Mouse (Mus musculus): ENCODE data around the gene Gm20388. TPM values are rescaled to one million over a fixed set of nuclear protein-coding genes. Genes with fewer than 3 reads are reported as not detected.
A peak's percentile ranks its signal among the peaks of the same experiment; 100 is the strongest.
"Not testable (repeated sequence)": the region's sequence is repeated elsewhere in the genome, so short reads cannot be mapped to it uniquely, and the experiment has no call there.

Gm20388 gene
- polyA plus RNA-seq, 1 experiment from 2014 or later: not detected

DNA sequence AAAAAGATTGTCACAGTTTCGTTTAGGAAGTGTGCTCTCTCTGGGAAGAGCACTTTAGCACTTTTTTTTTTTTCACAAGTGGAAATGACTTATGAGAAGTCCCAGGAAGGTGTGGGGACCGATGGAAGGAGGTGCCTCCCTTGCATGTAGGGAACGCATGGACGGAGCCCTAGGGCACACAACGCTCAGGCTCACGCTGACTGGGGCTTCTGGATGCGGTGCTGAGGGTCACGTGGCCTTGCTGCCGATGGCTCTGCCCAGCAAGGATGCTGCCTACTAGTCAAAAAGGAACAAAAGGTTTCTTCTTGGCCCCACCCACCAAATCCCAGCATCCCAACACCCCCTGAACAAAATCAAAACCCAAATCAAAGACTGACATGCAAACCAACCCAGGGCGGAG is 2718.7 kb downstream of the Gm20388 start:
- H3K9ac ChIP-seq: 0 out of 2 replicates have a peak overlapping the region, but pooled peaks have one; percentile 27
- no peaks in the 10 kb centered on the region for H3K9me3 ChIP-seq
- ATAC-seq (ENCODE audit: insufficient number of reproducible peaks, insufficient read depth, low FRiP score, low TSS enrichment, low read depth): no peak
- H3K4me1 ChIP-seq: peaks cover 17% of the 10 kb centered on the region
- H3K4me2 ChIP-seq: no peak overlapping the region
- H3K27ac ChIP-seq: no peak overlapping the region
- H3K36me3 ChIP-seq: peaks cover 17% of the 10 kb centered on the region
- H3K27me3 ChIP-seq: peaks cover 12% of the 10 kb centered on the region
- 22% methylated on average over 10 of the region's 10 CpGs for WGBS
- H3K4me3 ChIP-seq: no peak overlapping the region

DNA sequence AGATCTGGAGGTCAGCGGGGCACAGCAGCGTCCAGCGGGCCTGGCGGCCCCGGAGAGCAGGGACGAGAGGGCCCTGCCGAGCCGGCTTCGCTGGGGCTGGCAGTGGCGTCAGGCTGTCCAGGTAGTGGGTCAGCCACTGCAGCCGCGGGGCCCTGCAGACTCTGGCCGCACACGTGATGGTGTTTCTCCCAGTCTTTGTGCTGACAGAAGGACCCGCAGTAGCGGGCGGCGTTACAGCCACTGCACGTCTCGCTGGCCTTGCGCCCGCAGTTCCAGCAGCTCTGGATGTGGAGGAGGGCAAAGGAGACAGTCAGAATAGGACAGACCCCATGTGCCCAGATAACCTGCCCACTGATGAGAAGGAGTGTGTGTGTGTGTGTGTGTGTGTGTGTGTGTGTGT is 2720.1 kb downstream of the Gm20388 start:
- Histone ChIP-seq H3K4me2 (peak overlapping the region; percentile 49), H3K4me3 (peak overlapping the region; percentile 24), H3K4me1 (peaks cover 14% of the 10 kb centered on the region), H3K27ac (no peak overlapping the region), H3K9ac (peak overlapping the region; percentile 56; the same call in 1 of the 2 replicates), H3K9me3 (no peaks in the 10 kb centered on the region), H3K27me3 (peaks cover 12% of the 10 kb centered on the region), H3K36me3 (peaks cover 21% of the 10 kb centered on the region)
- no peak for ATAC-seq (ENCODE audit: insufficient number of reproducible peaks, insufficient read depth, low FRiP score, low TSS enrichment, low read depth)
- 49% methylated on average over 22 of the region's 22 CpGs for WGBS

DNA sequence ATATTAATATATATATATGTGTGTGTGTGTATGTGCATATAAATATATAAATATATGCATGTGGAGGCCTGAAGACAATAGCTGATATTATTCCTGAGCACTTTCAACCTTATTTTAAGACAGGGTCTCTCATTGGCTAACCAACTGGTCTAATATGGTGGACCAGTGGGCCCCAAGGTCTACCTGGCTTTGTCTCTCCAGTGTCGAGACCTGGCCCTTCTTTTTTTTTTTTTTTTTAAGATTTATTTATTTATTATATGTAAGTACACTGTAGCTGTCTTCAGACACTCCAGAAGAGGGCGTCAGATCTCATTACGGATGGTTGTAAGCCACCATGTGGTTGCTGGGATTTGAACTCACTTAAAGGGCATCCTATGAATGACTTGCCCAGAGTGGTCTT is 2721.5 kb downstream of the Gm20388 start:
- H3K9me3 ChIP-seq; H3K4me2 ChIP-seq; H3K27ac ChIP-seq; ATAC-seq (ENCODE audit: insufficient number of reproducible peaks, insufficient read depth, low FRiP score, low TSS enrichment, low read depth); H3K9ac ChIP-seq; H3K4me3 ChIP-seq: not testable (repeated sequence)
- H3K36me3 ChIP-seq: peaks cover 21% of the 10 kb centered on the region
- H3K4me1 ChIP-seq: peaks cover 11% of the 10 kb centered on the region; the same call in 1 of the 2 replicates
- 85% methylated on average over 3 of the region's 3 CpGs for WGBS
- H3K27me3 ChIP-seq: peaks cover 12% of the 10 kb centered on the region

DNA sequence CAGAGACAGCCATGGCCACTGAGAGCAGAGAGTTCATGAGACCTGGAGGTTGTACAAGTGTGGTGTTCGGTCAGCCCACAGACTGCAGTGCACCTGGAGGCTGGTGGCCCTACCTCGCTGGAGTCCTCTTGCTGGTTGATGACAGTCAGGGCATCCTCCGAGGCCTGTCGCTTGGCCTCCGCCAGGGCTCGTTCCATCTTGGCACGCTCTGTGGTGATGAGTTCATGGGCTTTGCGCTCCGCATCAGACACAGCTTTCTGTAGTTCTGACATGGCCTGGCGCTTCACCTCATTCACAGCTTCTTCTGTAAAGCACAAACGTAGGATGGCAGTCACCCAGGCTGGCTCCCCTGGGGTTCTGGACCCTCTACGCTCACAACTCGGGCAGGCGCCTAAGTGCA is 2722.6 kb downstream of the Gm20388 start:
- no peaks in the 10 kb centered on the region for H3K9me3 ChIP-seq
- peaks cover 12% of the 10 kb centered on the region for H3K27me3 ChIP-seq
- H3K9ac ChIP-seq: no peak overlapping the region
- H3K36me3 ChIP-seq: peaks cover 24% of the 10 kb centered on the region
- no peak overlapping the region for H3K27ac ChIP-seq
- H3K4me2 ChIP-seq: no peak overlapping the region
- H3K4me3 ChIP-seq: no peak overlapping the region
- 94% methylated on average over 14 of the region's 14 CpGs for WGBS
- ATAC-seq (ENCODE audit: insufficient number of reproducible peaks, insufficient read depth, low FRiP score, low TSS enrichment, low read depth): no peak
- peaks cover 11% of the 10 kb centered on the region; the same call in 1 of the 2 replicates for H3K4me1 ChIP-seq

DNA sequence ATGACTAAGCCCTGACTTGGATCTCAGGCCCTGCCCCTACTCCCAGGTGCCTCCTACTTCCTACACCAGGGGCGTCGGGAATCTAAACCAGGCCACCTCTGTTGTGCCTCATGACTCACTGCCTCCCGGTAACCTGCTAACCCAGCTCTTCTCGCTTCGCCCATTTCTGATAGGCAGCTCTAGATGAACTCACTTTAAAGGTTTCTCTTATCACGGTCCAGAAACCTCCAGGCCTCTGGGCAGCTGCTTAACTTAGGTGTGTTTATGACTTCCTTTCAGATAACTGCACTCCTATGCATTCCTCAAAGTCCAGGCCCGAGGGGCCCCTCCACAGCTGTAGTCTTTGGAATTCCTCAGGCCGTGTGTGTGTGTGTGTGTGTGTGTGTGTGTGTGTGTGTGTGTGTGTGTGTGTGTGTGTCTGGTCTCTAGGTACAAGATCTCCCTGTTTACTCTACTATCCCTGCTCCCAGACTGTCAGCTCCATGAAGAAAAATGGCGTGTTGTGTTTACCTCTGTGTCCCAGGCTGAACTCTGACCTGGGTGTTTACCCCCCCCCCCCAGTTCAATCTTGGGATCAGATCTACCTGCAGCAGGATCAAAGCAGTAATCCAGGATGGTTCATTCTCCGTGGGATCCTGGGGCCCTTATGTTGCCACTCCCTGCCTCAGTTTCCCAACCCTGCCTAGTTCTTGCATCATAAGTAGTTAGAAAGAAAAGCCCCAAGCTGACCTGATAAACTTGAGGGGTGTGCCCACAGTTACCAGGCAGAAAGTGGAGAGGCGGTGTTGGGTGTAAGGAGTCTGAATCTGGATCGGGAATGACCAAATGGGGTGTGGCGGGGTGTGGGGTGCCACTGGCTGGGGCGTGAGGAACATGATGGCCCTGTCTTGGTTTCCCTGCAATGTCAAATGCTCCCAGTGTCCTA is 2725.5 kb downstream of the Gm20388 start:
- no peak for ATAC-seq (ENCODE audit: insufficient number of reproducible peaks, insufficient read depth, low FRiP score, low TSS enrichment, low read depth)
- H3K27ac ChIP-seq: no peak overlapping the region

DNA sequence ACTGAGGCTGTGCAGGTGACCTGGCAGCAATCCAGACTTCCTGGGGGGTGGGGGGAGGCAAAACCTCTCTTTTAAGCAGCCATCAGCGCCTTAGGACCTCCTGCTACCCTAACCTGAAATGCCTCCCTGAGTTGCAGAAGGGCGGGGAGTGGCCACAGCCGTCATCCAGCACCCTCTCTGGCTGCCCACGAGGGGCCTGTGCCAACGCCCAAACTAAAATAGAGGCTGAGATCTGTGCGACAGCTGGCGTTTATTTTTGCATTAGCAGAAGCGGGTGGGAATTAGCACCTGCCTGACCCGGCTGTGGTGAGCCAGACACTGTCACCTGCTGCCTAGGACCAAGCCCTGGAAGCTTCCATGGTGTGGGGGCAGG is 2726.1 kb downstream of the Gm20388 start:
- Histone ChIP-seq H3K36me3 (peaks cover 18% of the 10 kb centered on the region), H3K4me2 (no peak overlapping the region), H3K4me3 (no peak overlapping the region), H3K9ac (no peak overlapping the region), H3K4me1 (peaks cover 30% of the 10 kb centered on the region), H3K27me3 (peaks cover 4% of the 10 kb centered on the region; the same call in 1 of the 2 replicates), H3K27ac (no peak overlapping the region), H3K9me3 (no peaks in the 10 kb centered on the region)
- no peak for ATAC-seq (ENCODE audit: insufficient number of reproducible peaks, insufficient read depth, low FRiP score, low TSS enrichment, low read depth)
- WGBS: 64% methylated on average over 9 of the region's 9 CpGs

More for the DNA sequence above, 2725.5 kb downstream of the Gm20388 start:
- H3K9me3 ChIP-seq: no peaks in the 10 kb centered on the region
- H3K27me3 ChIP-seq: peaks cover 4% of the 10 kb centered on the region; the same call in 1 of the 2 replicates
- H3K4me2 ChIP-seq: no peak overlapping the region
- peaks cover 18% of the 10 kb centered on the region for H3K36me3 ChIP-seq
- no peak overlapping the region for H3K9ac ChIP-seq
- H3K4me3 ChIP-seq: no peak overlapping the region
- H3K4me1 ChIP-seq: peaks cover 23% of the 10 kb centered on the region
- 67% methylated on average over 14 of the region's 14 CpGs for WGBS

DNA sequence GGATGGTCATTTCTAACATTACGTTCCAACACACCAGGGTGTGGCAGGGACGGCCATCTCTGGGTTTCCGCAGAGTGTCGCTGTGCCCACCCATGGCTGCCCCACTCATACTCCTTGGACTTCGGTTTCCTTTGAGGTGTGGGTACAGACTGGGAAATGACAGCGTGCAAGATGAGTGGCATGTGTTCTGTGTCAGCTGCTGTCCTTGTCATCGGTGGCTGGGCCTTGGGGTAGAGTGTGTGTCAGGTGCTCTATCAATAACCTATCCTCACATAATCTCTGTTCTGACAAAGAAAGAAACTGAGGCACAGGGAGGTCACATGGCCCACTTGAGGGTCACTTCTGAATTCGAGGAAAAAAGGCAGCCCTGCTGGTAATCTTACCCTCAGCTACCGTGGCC is 2726.6 kb downstream of the Gm20388 start:
- WGBS: 85% methylated on average over 9 of the region's 9 CpGs
- H3K36me3 ChIP-seq: peaks cover 18% of the 10 kb centered on the region
- no peak overlapping the region for H3K27ac ChIP-seq
- H3K4me2 ChIP-seq: no peak overlapping the region
- no peak overlapping the region for H3K9ac ChIP-seq
- H3K9me3 ChIP-seq: no peaks in the 10 kb centered on the region
- ATAC-seq (ENCODE audit: insufficient number of reproducible peaks, insufficient read depth, low FRiP score, low TSS enrichment, low read depth): no peak
- H3K27me3 ChIP-seq: peaks cover 4% of the 10 kb centered on the region; the same call in 1 of the 2 replicates
- H3K4me3 ChIP-seq: no peak overlapping the region
- H3K4me1 ChIP-seq: peaks cover 34% of the 10 kb centered on the region

DNA sequence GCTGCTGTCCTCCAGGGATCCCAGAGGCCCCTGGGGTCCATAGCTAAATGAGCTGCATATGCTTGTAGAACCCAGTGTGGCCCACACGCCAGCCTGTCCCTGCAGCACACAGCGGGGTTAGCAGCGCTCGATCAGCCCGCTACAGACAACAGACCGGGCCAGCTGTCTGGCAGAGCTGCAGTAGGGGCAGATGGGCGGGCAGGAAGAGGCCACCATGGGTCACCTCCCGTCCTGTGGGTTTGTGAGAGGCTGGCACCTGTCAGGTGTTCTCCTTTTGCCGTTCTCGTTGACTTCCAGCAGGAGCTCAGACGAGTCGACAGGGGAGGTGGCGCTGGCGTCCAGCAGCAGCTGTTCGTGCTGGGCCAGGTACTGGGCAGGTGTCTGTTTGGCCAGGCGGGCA is 2728.0 kb downstream of the Gm20388 start:
- 73% methylated on average over 16 of the region's 16 CpGs for WGBS
- Histone ChIP-seq H3K27ac (no peak overlapping the region), H3K27me3 (peaks cover 4% of the 10 kb centered on the region; the same call in 1 of the 2 replicates), H3K9ac (no peak overlapping the region), H3K4me3 (no peak overlapping the region), H3K4me1 (peaks cover 35% of the 10 kb centered on the region), H3K9me3 (no peaks in the 10 kb centered on the region), H3K4me2 (no peak overlapping the region), H3K36me3 (peaks cover 9% of the 10 kb centered on the region)
- no peak for ATAC-seq (ENCODE audit: insufficient number of reproducible peaks, insufficient read depth, low FRiP score, low TSS enrichment, low read depth)

DNA sequence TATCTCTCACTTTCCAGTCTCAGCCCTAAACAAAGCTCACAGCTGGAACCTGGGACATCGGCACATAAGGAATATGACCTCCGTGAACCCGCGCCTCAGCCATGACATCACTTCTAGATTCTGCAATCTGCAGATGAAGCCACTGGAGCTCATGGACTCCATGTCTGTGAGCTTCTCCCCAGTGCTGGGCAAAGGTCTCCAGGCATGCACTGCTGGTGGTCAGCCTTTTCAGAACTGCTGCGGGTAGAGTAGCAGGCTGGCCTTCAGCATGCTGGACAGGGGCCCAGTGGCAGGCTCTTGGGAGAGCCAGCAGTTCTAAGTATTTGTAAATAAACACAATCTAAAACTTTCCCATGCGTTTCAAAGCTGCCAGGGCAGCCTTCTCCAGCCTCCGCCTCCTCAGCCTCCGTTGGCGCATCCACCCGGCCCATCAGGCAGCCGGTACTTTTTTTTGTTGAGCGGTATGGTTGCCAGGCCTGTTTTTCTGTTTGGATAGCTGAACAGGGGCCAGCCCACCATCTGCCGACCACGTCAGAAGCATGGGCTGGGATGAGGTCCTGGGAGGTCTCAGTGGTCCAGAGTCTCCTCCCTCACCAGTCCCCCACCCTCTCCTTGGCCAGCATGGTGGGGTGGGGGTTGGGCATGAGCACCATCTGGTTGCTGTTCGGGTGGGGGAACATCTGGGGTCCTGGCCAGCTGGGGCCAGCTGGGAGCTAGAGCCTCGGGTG is 2729.0 kb downstream of the Gm20388 start:
- peaks cover 7% of the 10 kb centered on the region; the same call in 1 of the 2 replicates for H3K36me3 ChIP-seq
- no peak overlapping the region for H3K4me3 ChIP-seq
- no peak overlapping the region for H3K9ac ChIP-seq
- H3K27ac ChIP-seq: peak overlapping the region; percentile 7; the same call in 1 of the 2 replicates
- H3K27me3 ChIP-seq: peaks cover 4% of the 10 kb centered on the region; the same call in 1 of the 2 replicates
- ATAC-seq (ENCODE audit: insufficient number of reproducible peaks, insufficient read depth, low FRiP score, low TSS enrichment, low read depth): no peak
- peaks cover 35% of the 10 kb centered on the region for H3K4me1 ChIP-seq
- no peaks in the 10 kb centered on the region for H3K9me3 ChIP-seq
- no peak overlapping the region for H3K4me2 ChIP-seq
- WGBS: 23% methylated on average over 16 of the region's 16 CpGs

DNA sequence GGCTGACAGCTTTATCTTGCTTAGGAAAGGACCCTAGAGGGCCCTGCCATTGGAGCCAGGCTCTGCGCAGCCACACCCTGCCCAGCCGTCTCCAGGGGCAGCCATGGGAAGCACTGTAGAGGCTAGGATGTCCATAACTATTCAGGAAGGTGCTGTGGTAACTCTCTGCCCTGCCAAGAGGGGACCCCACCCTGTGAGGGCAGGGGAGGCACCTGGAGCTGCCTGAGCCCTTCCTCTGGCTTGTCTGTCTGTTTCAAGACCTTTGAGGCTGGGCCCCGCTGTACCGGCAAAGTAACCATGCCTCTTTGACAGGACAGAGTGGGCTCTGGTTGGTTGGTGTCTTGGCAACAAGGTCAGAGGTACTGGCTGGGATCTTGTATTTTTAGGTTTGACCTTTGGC is 2730.2 kb downstream of the Gm20388 start:
- no peak overlapping the region for H3K4me2 ChIP-seq
- H3K36me3 ChIP-seq: 0 out of 2 replicates have a peak, but pooled peaks cover 4% of the 10 kb centered on the region
- WGBS: 76% methylated on average over 4 of the region's 4 CpGs
- H3K9me3 ChIP-seq: no peaks in the 10 kb centered on the region
- H3K4me3 ChIP-seq: no peak overlapping the region
- ATAC-seq (ENCODE audit: insufficient number of reproducible peaks, insufficient read depth, low FRiP score, low TSS enrichment, low read depth): no peak
- H3K27me3 ChIP-seq: peaks cover 4% of the 10 kb centered on the region; the same call in 1 of the 2 replicates
- H3K27ac ChIP-seq: no peak overlapping the region
- H3K9ac ChIP-seq: no peak overlapping the region
- peaks cover 35% of the 10 kb centered on the region for H3K4me1 ChIP-seq

DNA sequence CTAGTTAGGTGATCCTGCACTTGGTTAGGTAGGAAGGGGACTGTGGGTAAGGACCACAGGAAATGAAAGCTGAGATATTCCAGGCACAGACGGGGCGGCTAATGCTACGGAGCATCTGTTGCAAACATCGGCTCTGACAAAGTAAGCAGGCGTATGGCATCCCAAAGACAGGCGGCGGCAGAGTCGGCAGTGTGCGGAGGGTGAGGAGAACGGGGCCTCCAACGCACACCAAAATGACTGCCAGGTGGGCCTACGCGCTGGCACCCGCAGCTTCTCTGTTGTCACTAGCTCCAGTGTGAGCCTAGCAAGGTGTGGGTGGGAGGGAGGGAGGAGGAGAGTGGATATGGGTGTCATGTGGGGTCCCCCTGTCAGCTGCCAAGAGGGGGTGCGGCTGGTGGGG is 2730.8 kb downstream of the Gm20388 start:
- 0 out of 2 replicates have a peak, but pooled peaks cover 4% of the 10 kb centered on the region for H3K36me3 ChIP-seq
- H3K9me3 ChIP-seq: no peaks in the 10 kb centered on the region
- H3K4me2 ChIP-seq: no peak overlapping the region
- H3K27ac ChIP-seq: no peak overlapping the region
- H3K27me3 ChIP-seq: peaks cover 4% of the 10 kb centered on the region; the same call in 1 of the 2 replicates
- H3K4me1 ChIP-seq: peaks cover 33% of the 10 kb centered on the region
- no peak for ATAC-seq (ENCODE audit: insufficient number of reproducible peaks, insufficient read depth, low FRiP score, low TSS enrichment, low read depth)
- WGBS: 67% methylated on average over 15 of the region's 15 CpGs
- H3K9ac ChIP-seq: 0 out of 2 replicates have a peak overlapping the region, but pooled peaks have one; percentile 32
- H3K4me3 ChIP-seq: no peak overlapping the region
